Mouse (Mus musculus) embryo, embryonic 9.5 days (tissue): ENCODE results near the gene Zswim2.
"Not testable (repeated sequence)": the region's sequence is repeated elsewhere in the genome, so short reads cannot be mapped to it uniquely, and the experiment has no call there.

Experiments used
- DNase-seq: peaks from one replicate; pipeline ENCODE4 v3.0.0-alpha.2; 2017; ENCODE audit errors: extremely low spot score

Zswim2 gene

GRCm38 (mm10) chr2:83940931-83941361 lies at the start of gene Zswim2:
Gene Zswim2, minus strand, starts transcription at chr2:83941228.
- DNase-seq = peak; percentile 75

GRCm38 (mm10) chr2:83990253-83990652 lies 49.2 kb upstream of the Zswim2 start, which contains the start of gene Gm13691:
Gene Gm13691, plus strand, starts transcription at chr2:83990553.
- DNase-seq = not testable (repeated sequence)

GRCm38 (mm10) chr2:83984443-83984842 lies 43.4 kb upstream of the Zswim2 start, which contains the start of gene Gm13697:
Gene Gm13697, plus strand, starts transcription at chr2:83984743.
- DNase-seq = not testable (repeated sequence)

GRCm38 (mm10) chr2:83978633-83979032 lies 37.6 kb upstream of the Zswim2 start, which contains the start of gene Gm13694:
Gene Gm13694, plus strand, starts transcription at chr2:83978933.
- DNase-seq = not testable (repeated sequence)

- not testable (repeated sequence) for DNase-seq
Observed at GRCm38 (mm10) chr2:83972823-83973222, 31.8 kb upstream of the Zswim2 start, which contains the start of gene Gm13696. Gene Gm13696, plus strand, starts transcription at chr2:83973123.

GRCm38 (mm10) chr2:83967013-83967412 lies 26.0 kb upstream of the Zswim2 start, which contains the start of gene Gm13695:
Gene Gm13695, plus strand, starts transcription at chr2:83967313.
- not testable (repeated sequence) for DNase-seq

GRCm38 (mm10) chr2:83961203-83961602 lies 20.2 kb upstream of the Zswim2 start, which contains the start of gene Gm13693:
Gene Gm13693, plus strand, starts transcription at chr2:83961503.
- DNase-seq = not testable (repeated sequence)

- DNase-seq = not testable (repeated sequence)
Observed at GRCm38 (mm10) chr2:83955393-83955792, 14.4 kb upstream of the Zswim2 start, which contains the start of gene Gm13698. Gene Gm13698, plus strand, starts transcription at chr2:83955693.

- DNase-seq = no peak
Observed at GRCm38 (mm10) chr2:83941792-83942191, 764 bp upstream of the Zswim2 start.

- no peak for DNase-seq
Observed at GRCm38 (mm10) chr2:83941378-83941777, 350 bp upstream of the Zswim2 start.

GRCm38 (mm10) chr2:83929478-83930088 lies 11.4 kb downstream of the Zswim2 start:
- no peak for DNase-seq

GRCm38 (mm10) chr2:83901896-83902540 lies 39.0 kb downstream of the Zswim2 start:
- DNase-seq = no peak

GRCm38 (mm10) chr2:83893701-83894100 lies 47.3 kb downstream of the Zswim2 start:
- no peak for DNase-seq

- no peak for DNase-seq
Observed at GRCm38 (mm10) chr2:83883850-83884420, 57.1 kb downstream of the Zswim2 start.
